Mouse (Mus musculus) midbrain, embryonic 10.5 days (tissue): ENCODE measurements around the gene Mrc1. TPM values are rescaled to one million over a fixed set of nuclear protein-coding genes. Genes with fewer than 3 reads are reported as not detected.

Experiments used
- DNase-seq: peaks from one replicate; pipeline ENCODE4 v3.0.0-alpha.2; 2017; ENCODE audit warnings: low spot score
- H3K27ac ChIP-seq: fragments of 300-500 bp; sonication (generic); replicated peaks from 2 replicates; pipeline ENCODE4 v1.5.1; 2016; ENCODE audit warnings: mild to moderate bottlenecking
- H3K27me3 ChIP-seq: fragments of 300-500 bp; sonication (generic); 2 replicates; pipeline ENCODE4 v1.6.1; 2016; ENCODE audit warnings: low read depth, mild to moderate bottlenecking; ENCODE audit not compliant: poor library complexity, severe bottlenecking
- H3K36me3 ChIP-seq: fragments of 300-500 bp; sonication (generic); 2 replicates; pipeline ENCODE4 v1.6.1; 2016; ENCODE audit warnings: mild to moderate bottlenecking, moderate library complexity
- H3K4me1 ChIP-seq: fragments of 300-500 bp; sonication (generic); 2 replicates; pipeline ENCODE4 v1.6.1; 2016
- H3K4me3 ChIP-seq: fragments of 300-500 bp; sonication (generic); 2 replicates; pipeline ENCODE4 v1.5.1; 2016; ENCODE audit warnings: mild to moderate bottlenecking, moderate library complexity
- H3K9me3 ChIP-seq: fragments of 300-500 bp; sonication (generic); replicated peaks from 2 replicates; pipeline ENCODE4 v1.6.1; 2016; ENCODE audit warnings: mild to moderate bottlenecking
- WGBS: fragments of 180-500 bp; shearing (Covaris S2); methylation state at CpG from one replicate; pipeline ENCODE4 v1.1.7; 2016; 5-methylcytosine and 5-hydroxymethylcytosine counted together
- polyA plus RNA-seq: library from polyadenylated mRNA; unstranded; fragments of >200 nt; fragmentation: Nextera tagmentation; extraction: Ambion mirVana; gene quantifications from 2 replicates; pipeline ENCODE4 v1.2.1, GENCODE M21; 2016

Gene Mrc1
- polyA plus RNA-seq, 1 experiment from 2014 or later: 2.6 TPM

DNA sequence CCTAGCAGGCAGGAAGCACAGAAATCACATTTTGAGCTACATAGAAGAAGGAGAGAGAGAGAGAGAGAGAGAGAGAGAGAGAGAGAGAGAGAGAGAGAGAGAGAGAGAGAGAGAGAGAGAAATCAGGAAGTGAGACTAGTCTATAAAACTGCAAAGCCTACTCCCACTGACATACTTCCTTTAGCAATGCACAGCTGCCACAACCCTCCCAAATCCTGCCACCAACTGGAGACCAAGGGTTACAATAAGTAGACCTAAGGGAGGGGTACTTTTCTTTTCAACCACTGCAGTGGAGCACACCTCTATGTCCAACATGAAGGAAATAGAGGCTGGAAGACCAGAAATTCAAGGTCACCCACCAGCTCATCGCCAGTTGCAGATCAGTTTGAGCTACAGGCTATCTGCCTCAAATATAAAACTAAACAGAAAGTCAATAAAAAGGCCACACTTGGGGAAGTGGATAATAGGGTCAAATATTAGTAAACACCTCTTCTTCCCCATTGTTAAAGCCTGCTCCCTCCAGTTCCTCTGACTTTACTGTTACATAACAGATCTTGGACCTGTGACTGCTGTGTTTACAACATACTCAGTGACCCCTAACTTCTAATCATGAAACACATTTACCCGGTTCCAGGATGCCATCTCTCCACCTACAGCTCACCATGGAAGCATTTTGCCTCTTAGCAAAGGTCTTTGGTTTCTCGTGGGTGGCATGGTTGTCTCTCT lies 20.8 kb downstream of the Mrc1 start:
- Histone ChIP-seq H3K27ac (no peak overlapping the region), H3K4me1 (no peaks in the 10 kb centered on the region), H3K27me3 (no peaks in the 10 kb centered on the region), H3K9me3 (no peaks in the 10 kb centered on the region), H3K36me3 (no peaks in the 10 kb centered on the region), H3K4me3 (no peak overlapping the region)
- no peak for DNase-seq
- WGBS: 85% methylated on average over 3 of the region's 3 CpGs

DNA sequence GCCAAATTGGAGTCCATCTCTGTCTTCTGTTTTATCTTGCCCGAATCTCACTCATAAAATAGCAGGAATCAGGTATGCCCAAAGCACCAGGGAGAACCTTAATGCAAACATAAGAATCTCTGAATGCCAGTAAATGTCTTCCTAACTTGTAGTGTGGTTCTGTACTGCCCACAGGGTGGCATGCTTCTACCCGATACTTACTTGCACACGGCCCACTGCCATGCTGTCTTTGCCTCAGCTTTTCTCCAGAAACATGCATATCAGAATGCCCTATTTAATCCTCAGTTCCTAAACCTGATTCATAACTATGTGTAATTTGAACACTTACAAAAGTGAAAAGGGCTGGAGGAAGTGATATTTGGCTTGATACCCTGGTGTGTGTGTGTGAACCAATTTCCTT lies 22.7 kb downstream of the Mrc1 start:
- Histone ChIP-seq H3K4me3 (no peak overlapping the region), H3K27ac (no peak overlapping the region), H3K36me3 (no peaks in the 10 kb centered on the region), H3K9me3 (no peaks in the 10 kb centered on the region), H3K27me3 (no peaks in the 10 kb centered on the region), H3K4me1 (no peaks in the 10 kb centered on the region)
- WGBS: 84% methylated on average over 3 of the region's 3 CpGs
- no peak for DNase-seq

DNA sequence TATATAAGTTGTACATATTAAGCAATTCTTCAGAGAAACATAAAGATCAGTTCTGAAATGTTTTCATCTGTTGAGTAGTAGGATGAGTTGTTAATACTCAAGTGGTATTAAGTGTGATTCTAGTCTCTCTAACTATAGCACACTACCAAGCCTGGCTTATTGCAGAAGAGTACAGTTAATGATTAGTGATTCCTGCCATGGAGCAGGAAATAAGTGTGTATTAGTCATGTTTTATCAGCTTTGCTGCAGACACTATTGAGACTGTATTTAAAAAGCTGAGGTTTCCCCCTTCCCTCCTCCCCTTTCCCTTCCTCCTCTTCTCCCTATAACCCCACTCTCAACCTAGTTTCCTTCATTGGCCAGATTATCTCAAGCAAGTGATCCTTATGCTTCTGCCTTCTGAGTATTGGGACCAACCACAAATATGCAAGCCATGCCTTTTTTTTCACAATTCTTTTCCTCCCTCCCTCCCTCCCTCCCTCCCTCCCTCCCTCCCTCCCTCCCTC lies 29.2 kb downstream of the Mrc1 start:
- Histone ChIP-seq H3K9me3 (no peaks in the 10 kb centered on the region), H3K36me3 (no peaks in the 10 kb centered on the region), H3K27me3 (no peaks in the 10 kb centered on the region), H3K27ac (no peak overlapping the region), H3K4me1 (no peaks in the 10 kb centered on the region), H3K4me3 (no peak overlapping the region)
- DNase-seq: no peak

DNA sequence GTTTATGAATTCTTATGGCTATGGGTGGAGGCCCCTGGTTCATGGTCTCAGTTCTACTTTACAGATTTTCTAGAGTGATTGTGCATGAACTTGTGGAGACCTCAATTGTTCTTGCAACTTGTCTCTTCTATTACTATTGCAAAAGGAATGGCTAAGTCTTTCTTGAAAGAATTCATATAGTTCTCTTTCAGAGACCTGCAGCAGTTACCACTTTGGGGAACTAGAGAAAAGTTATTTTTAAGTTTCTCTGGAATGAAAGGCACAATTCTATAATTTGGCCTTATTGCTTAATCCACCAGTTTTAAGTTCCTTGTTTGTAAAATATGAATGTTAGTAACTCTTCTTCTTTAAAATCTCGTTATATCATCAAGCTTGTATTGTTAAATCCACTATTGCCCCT lies 32.9 kb downstream of the Mrc1 start:
- no peaks in the 10 kb centered on the region for H3K27me3 ChIP-seq
- H3K9me3 ChIP-seq: no peaks in the 10 kb centered on the region
- no peak overlapping the region for H3K27ac ChIP-seq
- no peak for DNase-seq
- no peaks in the 10 kb centered on the region for H3K4me1 ChIP-seq
- H3K36me3 ChIP-seq: no peaks in the 10 kb centered on the region
- 83% methylated on average over 1 of the region's 1 CpGs for WGBS
- H3K4me3 ChIP-seq: no peak overlapping the region

DNA sequence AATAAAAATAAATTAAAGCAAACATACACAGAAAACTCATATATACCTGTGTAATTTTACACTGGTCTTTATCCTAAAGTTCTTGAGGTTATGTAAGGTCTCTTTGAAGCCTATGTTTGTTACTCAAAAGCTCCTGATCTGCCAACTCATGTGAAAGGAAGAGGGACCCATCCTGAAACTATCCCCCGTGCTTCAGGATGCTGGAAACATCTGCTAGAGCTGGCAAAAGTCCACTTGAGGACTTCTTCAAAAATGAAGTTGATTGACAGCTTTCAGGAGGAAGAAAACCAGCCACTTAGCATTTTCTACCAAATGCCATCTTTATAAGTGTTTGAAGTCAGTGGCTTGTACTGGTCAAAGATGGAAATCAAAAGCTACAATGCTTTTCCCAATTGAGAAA lies 40.0 kb downstream of the Mrc1 start:
- no peaks in the 10 kb centered on the region for H3K4me1 ChIP-seq
- H3K4me3 ChIP-seq: no peak overlapping the region
- H3K27me3 ChIP-seq: no peaks in the 10 kb centered on the region
- WGBS: 83% methylated on average over 1 of the region's 1 CpGs
- H3K27ac ChIP-seq: no peak overlapping the region
- H3K9me3 ChIP-seq: no peaks in the 10 kb centered on the region
- no peaks in the 10 kb centered on the region for H3K36me3 ChIP-seq
- no peak for DNase-seq

DNA sequence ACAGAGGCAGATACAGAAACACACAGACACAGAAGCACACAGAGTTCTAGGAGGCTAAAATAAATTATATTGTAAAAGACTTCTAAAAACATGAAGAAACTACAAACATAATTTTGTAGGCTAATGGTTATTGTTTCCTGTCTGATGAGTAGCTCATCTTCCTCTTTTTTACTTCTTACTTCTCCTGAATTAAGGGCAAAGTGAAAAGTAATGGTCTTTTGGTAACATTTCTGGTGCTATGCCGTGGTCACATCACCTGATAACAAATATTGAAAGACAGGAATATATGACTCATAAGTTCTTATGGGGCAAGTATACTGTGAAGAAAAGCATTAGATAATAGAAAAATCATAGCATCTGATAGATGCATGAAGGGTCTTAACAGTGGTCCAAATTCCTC lies 42.9 kb downstream of the Mrc1 start:
- no peak overlapping the region for H3K4me3 ChIP-seq
- H3K27ac ChIP-seq: no peak overlapping the region
- H3K27me3 ChIP-seq: no peaks in the 10 kb centered on the region
- no peaks in the 10 kb centered on the region for H3K4me1 ChIP-seq
- no peak for DNase-seq
- 92% methylated on average over 1 of the region's 1 CpGs for WGBS
- no peaks in the 10 kb centered on the region for H3K9me3 ChIP-seq
- H3K36me3 ChIP-seq: no peaks in the 10 kb centered on the region

DNA sequence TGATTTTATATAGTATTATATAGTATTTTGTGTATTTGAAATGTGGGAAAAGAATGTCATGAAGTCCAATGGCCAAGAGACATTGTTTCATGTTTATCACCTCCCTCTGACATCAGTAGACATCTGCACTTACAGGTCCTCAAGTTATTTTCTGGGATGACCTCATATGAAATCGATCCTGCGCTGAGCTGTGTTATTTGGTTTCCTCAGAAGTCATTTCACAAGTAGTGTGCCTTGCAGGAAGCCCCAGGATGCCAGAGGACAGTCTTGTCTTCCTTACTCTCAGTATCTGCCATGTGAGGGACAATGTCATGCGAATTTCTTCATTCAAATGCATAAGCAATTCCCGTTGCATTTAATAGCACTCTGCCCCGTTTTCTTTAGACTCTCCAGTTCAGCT lies 46.6 kb downstream of the Mrc1 start:
- no peak for DNase-seq
- H3K9me3 ChIP-seq: no peaks in the 10 kb centered on the region
- no peak overlapping the region for H3K4me3 ChIP-seq
- no peaks in the 10 kb centered on the region for H3K36me3 ChIP-seq
- H3K27ac ChIP-seq: no peak overlapping the region
- WGBS: 81% methylated on average over 5 of the region's 5 CpGs
- H3K4me1 ChIP-seq: no peaks in the 10 kb centered on the region
- no peaks in the 10 kb centered on the region for H3K27me3 ChIP-seq

DNA sequence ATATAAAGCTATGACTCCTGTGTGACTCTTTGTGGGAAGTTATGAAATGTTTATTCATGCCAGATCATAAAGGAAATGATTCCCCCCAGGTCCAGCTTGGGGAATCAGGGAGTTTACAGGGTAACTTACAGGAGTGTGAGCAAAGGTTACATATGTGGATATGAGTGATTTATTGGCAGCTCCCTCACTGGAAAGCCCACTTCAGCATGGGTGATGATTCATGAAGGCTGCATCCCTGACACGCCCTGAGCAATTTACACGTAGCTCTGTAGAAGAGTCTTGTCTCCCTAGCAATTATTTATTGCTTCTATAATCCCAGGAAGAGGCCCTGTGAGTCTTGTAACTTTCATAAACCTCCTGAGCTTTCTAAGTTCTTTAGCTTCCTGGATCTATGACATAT lies 50.1 kb downstream of the Mrc1 start:
- Histone ChIP-seq H3K27me3 (no peaks in the 10 kb centered on the region), H3K9me3 (no peaks in the 10 kb centered on the region), H3K27ac (no peak overlapping the region), H3K4me1 (no peaks in the 10 kb centered on the region), H3K4me3 (no peak overlapping the region), H3K36me3 (no peaks in the 10 kb centered on the region)
- DNase-seq: no peak
- WGBS: 85% methylated on average over 2 of the region's 2 CpGs

DNA sequence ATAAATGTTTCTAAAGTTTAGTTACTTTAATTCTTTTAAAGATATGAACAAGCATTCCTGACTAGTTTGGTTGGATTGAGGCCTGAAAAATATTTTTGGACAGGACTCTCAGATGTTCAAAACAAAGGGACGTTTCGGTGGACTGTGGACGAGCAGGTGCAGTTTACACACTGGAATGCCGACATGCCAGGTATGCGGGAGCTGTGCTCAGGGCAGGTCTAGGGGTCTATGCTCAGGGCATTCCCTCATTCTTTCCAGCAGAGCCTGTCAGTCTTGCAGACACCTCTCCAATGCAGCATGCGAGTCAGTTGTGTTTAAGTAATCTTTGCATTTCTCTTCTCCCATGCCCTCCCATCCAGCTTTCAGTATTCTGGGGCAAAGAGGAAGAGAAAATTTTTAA lies 50.6 kb downstream of the Mrc1 start:
- WGBS: 92% methylated on average over 6 of the region's 6 CpGs
- no peaks in the 10 kb centered on the region for H3K9me3 ChIP-seq
- H3K4me3 ChIP-seq: no peak overlapping the region
- no peaks in the 10 kb centered on the region for H3K4me1 ChIP-seq
- no peaks in the 10 kb centered on the region for H3K36me3 ChIP-seq
- no peaks in the 10 kb centered on the region for H3K27me3 ChIP-seq
- no peak overlapping the region for H3K27ac ChIP-seq
- no peak for DNase-seq

DNA sequence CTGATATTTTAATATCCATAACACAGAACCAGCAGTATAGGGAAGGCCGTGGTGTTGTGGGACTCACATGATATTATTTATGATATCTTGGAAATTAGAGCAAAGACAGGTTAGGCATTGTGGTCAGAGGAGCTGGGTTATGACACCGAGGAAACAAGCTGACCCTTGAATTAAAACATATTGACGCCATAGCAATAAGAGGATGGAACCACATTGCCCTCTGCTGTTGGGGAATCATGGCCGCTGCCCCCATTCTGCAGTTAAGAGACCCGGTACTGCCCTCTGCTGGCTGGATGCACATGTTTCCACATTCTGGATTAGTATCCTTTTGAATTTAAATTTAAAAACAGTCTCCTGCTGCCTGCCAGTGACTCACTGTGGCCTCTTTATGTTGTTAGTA lies 66.1 kb downstream of the Mrc1 start:
- peak; percentile 83 for DNase-seq

DNA sequence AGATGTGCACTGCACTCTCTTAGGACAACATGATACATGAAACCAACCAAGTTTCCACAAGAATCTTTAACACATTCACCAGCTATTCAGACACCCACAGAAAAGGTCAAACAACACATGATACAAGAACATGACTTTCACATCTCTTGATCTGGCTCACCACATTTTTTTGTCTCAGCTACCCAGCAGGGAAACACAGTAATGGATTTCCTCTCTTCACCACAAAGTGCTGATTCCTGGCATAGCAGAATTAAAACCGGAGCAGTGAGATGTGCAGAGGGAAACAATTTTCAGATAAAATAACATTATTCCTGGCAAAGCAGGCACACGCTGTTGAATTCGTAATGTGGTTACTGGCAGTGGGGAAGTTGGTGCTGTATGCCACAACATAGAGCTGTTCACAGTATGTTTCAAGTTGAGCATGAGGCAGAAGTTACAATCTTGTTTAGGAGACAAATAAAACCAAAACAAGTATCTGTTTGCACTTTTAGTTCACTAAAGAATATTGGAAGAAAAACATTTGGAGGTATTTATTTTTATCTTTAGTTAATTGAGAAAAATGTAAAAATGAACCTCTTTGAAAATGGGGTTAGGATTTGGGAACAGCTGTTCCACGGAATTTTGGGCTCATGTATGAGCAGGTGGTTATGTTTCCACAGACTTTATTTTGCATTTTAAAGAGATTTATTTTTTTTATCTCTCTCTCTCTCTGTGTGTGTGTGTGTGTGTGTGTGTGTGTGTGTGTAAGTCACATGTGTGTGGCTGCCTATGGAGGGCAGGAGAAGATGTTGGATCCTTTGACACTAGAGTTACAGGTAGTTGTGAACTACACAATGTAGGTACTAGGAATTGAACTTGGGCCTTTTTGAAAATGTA lies 83.6 kb downstream of the Mrc1 start:
- H3K9me3 ChIP-seq: peaks cover 6% of the 10 kb centered on the region; the same call in 1 of the 2 replicates
- no peak overlapping the region for H3K4me3 ChIP-seq
- no peak overlapping the region for H3K27ac ChIP-seq
- no peaks in the 10 kb centered on the region for H3K4me1 ChIP-seq
- DNase-seq: no peak
- 80% methylated on average over 4 of the region's 4 CpGs for WGBS
- no peaks in the 10 kb centered on the region for H3K27me3 ChIP-seq
- no peaks in the 10 kb centered on the region for H3K36me3 ChIP-seq

More for the DNA sequence above, 66.1 kb downstream of the Mrc1 start:
- WGBS: 47% methylated on average over 5 of the region's 5 CpGs
- Histone ChIP-seq H3K27ac (no peak overlapping the region), H3K9me3 (no peaks in the 10 kb centered on the region), H3K4me3 (no peak overlapping the region), H3K27me3 (no peaks in the 10 kb centered on the region), H3K36me3 (no peaks in the 10 kb centered on the region), H3K4me1 (no peaks in the 10 kb centered on the region)

DNA sequence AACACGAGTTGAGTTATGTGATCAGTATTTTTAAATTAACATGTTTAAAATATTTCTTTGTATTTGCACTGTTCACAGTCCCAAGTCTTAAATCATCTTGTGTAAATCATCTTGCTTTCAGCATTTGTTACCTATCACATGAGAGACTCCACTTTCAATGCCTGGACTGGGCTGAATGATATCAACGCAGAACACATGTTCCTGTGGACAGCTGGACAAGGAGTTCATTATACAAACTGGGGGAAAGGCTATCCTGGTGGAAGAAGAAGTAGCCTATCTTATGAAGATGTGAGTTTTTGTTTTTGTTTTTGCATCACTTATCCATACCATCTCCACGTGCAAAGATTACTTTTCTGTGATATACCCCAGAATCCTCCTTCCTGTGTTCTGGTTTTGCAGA lies 85.9 kb downstream of the Mrc1 start:
- 80% methylated on average over 3 of the region's 3 CpGs for WGBS
- Histone ChIP-seq H3K4me1 (no peaks in the 10 kb centered on the region), H3K27me3 (no peaks in the 10 kb centered on the region), H3K4me3 (no peak overlapping the region), H3K27ac (no peak overlapping the region), H3K36me3 (no peaks in the 10 kb centered on the region), H3K9me3 (peaks cover 6% of the 10 kb centered on the region; the same call in 1 of the 2 replicates)
- DNase-seq: no peak

DNA sequence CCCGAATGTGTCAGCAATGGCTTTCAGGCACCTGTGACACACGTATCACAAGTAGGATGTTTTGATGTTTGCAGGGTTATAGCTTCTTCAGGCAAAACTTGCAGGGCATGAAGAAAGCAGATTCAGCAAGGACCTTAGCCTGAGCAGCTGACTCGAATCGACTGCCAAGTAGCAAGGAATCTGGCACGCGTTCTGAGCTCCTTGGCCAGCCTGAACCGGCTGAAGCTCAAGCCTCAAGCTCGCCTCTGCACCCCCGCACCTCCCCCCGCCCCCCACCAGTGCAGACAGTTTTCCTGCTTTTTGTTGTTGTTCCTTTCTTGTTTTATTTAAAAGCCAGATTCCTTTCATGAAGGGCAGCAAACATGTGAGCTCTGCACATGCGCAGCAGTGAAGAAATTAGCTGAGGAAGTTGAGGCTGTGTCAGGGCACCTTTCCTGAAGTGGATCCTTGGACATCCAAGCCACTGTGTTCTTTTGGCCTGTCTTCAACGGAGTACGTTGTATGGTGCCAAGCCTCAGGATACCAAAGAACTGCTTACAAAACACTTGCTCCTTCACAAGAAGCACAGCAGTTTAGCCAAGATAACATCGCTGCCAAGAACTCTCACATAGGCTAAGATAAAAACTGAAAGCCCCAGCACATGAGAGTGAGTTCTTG lies 112.6 kb downstream of the Mrc1 start:
- Histone ChIP-seq H3K27me3 (no peaks in the 10 kb centered on the region), H3K9me3 (no peaks in the 10 kb centered on the region), H3K4me3 (no peak overlapping the region), H3K36me3 (no peaks in the 10 kb centered on the region), H3K27ac (no peak overlapping the region), H3K4me1 (no peaks in the 10 kb centered on the region)
- no peak for DNase-seq
- 88% methylated on average over 14 of the region's 14 CpGs for WGBS
